Comparison of ENCODE assay signal across 33 mouse cellular contexts in the genomic region with DNA sequence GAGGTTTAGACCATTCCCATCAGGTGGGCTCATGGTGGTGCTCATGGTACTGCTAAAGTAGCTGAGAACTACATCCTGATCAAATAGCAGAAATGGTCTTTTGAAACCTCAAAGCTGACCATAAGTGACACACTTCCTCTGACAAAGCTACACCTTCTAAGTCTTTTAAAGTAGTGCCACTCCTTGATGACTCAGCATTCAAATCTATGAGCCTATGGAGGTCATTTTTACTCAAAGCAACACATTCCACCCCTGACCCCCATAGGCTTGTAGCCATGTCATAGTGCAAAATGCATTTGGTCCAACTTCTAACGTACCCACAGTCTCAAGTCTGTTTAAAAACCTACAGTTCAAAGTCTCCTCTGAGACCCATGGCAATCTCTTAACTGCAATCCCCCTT. TPM values are rescaled to one million over a fixed set of nuclear protein-coding genes. Genes with fewer than 3 reads are reported as not detected.
"Had no signal": no experiment of that assay in that cellular context is flagged by ENCODE, and none has a peak within 500 bp of the region (broad histone marks: within the 10 kb centered on the region; RNA-seq: fewer than 3 reads in every experiment).

No protein-coding gene starts in this region.

- H3K36me3 ChIP-seq: heart, embryonic 13.5 days; heart, embryonic 15.5 days; hindbrain, embryonic 13.5 days; hindbrain, embryonic 15.5 days; kidney, embryonic 15.5 days; limb, embryonic 13.5 days; limb, embryonic 15.5 days; liver, embryonic 13.5 days had no signal

- H3K27me3 ChIP-seq: heart, embryonic 13.5 days; heart, embryonic 15.5 days; hindbrain, embryonic 13.5 days; hindbrain, embryonic 15.5 days; kidney, embryonic 15.5 days; limb, embryonic 13.5 days; limb, embryonic 15.5 days; liver, embryonic 13.5 days had no signal

- H3K4me1 ChIP-seq: heart, embryonic 13.5 days; heart, embryonic 15.5 days; hindbrain, embryonic 13.5 days; hindbrain, embryonic 15.5 days; kidney, embryonic 15.5 days; limb, embryonic 13.5 days; limb, embryonic 15.5 days; liver, embryonic 13.5 days had no signal

- H3K27ac ChIP-seq: heart, embryonic 13.5 days; heart, embryonic 15.5 days; hindbrain, embryonic 13.5 days; hindbrain, embryonic 15.5 days; hindbrain, postnatal 0 days; kidney, embryonic 15.5 days; kidney, postnatal 0 days; limb, embryonic 13.5 days; limb, embryonic 15.5 days; liver, embryonic 13.5 days had no signal

- H3K9ac ChIP-seq: heart, embryonic 13.5 days; heart, embryonic 15.5 days; hindbrain, embryonic 13.5 days; hindbrain, embryonic 15.5 days; kidney, embryonic 15.5 days; limb, embryonic 13.5 days; limb, embryonic 15.5 days; liver, embryonic 13.5 days had no signal

- H3K9me3 ChIP-seq: heart, embryonic 13.5 days; heart, embryonic 15.5 days; hindbrain, embryonic 13.5 days; hindbrain, embryonic 15.5 days; kidney, embryonic 15.5 days; limb, embryonic 13.5 days; limb, embryonic 15.5 days; liver, embryonic 13.5 days had no signal

- H3K4me3 ChIP-seq: heart, embryonic 13.5 days; heart, embryonic 15.5 days; hindbrain, embryonic 13.5 days; hindbrain, embryonic 15.5 days; kidney, embryonic 15.5 days; limb, embryonic 13.5 days; limb, embryonic 15.5 days; liver, embryonic 13.5 days had no signal

- ATAC-seq: hindbrain, postnatal 0 days; intestine, embryonic 16.5 days had no signal

- DNase-seq: gastrocnemius, postnatal 14 days; gastrocnemius, postnatal 36 days; heart, adult 18-20 months; heart, postnatal 14 days; heart, postnatal 36 days; kidney, adult 11 months; kidney, adult 2 months; kidney, adult 9 months; kidney, postnatal 14 days; kidney, postnatal 36 days; layer of hippocampus, adult 9-11 months; layer of hippocampus, postnatal 36 days; left cerebral cortex, postnatal 4 days; liver, embryonic 13.5 days had no signal

- H3K4me2 ChIP-seq: heart, embryonic 11.5 days; heart, embryonic 13.5 days; heart, embryonic 15.5 days; hindbrain, embryonic 13.5 days; hindbrain, embryonic 15.5 days; kidney, embryonic 15.5 days; limb, embryonic 13.5 days; limb, embryonic 15.5 days; liver, embryonic 11.5 days; liver, embryonic 13.5 days had no signal

RNA-seq across cellular contexts. Expression of gene Cct8l1, which starts 35.0 kb away (rescaled TPM):
- total RNA-seq: gastrocnemius, postnatal 14 days; hematopoietic stem cell, adult 5-6 weeks; hindbrain, postnatal 0 days; layer of hippocampus, postnatal 14 days; left cerebral cortex, postnatal 4 days had no signal
- polyA plus RNA-seq: heart, embryonic 11.5 days; heart, embryonic 13.5 days; heart, embryonic 15.5 days; heart, postnatal 0 days; hindbrain, embryonic 11.5 days; hindbrain, postnatal 0 days; intestine, embryonic 14.5 days; intestine, embryonic 16.5 days; kidney, embryonic 15.5 days; kidney, postnatal 0 days; large intestine, adult 2 months; limb, embryonic 11.5 days; limb, embryonic 15.5 days; liver, embryonic 11.5 days; liver, embryonic 13.5 days had no signal
